Mouse (Mus musculus) embryonic fibroblast, embryonic 13.5 days (primary cell): ENCODE results near the gene Dlg2.

Experiments used
- CTCF ChIP-seq: IDR thresholded peaks from 2 replicates; pipeline ENCODE4 v1.5.1; 2011; ENCODE audit warnings: mild to moderate bottlenecking, control low read depth, low read length, moderate library complexity, borderline replicate concordance; ENCODE audit not compliant: insufficient read depth
- POLR2A ChIP-seq: IDR thresholded peaks from 2 replicates; pipeline ENCODE4 v1.6.1; 2011; ENCODE audit warnings: low read depth, mild to moderate bottlenecking, control low read depth, low read length, moderate library complexity

DNA sequence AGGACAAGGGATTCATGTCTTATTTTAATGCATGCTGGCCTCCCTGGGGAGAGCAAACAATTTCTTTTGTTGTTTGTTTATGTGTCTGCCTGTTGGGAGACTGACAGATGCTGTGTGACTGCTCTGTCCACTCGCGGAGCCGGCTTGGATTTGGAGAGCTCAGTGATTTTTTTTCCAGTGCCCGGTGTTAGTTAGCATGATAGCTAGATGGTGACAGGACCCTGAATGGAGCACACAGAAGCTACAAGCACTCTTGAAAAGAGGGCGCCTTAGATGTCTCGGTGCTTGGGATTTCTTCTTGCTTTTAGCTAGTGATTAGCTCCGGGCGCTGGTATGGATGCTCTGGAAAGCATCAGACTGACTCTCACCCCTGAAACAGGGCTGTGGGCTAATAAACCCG, 786.5 kb downstream of the Dlg2 start:
- TF ChIP-seq POLR2A (no peak), CTCF (no peak)
